Mouse (Mus musculus) heart, embryonic 12.5 days (tissue): ENCODE measurements around the gene Tenm3. TPM values are rescaled to one million over a fixed set of nuclear protein-coding genes. Genes with fewer than 3 reads are reported as not detected.

Experiments used
- ATAC-seq: fragments of 200-750 bp; cut with Nextera tagmentation; 2 replicates; pipeline ENCODE4 v1.8.0; 2017; ENCODE audit warnings: moderate TSS enrichment, moderate library complexity; ENCODE audit not compliant: insufficient number of reproducible peaks, low FRiP score
- H3K27ac ChIP-seq: fragments of 300-500 bp; sonication (generic); 2 replicates; pipeline ENCODE4 v1.5.1; 2016; ENCODE audit warnings: mild to moderate bottlenecking, moderate library complexity; ENCODE audit not compliant: poor library complexity, severe bottlenecking
- H3K27me3 ChIP-seq: fragments of 300-500 bp; sonication (generic); replicated peaks from 2 replicates; pipeline ENCODE4 v1.6.1; 2016; ENCODE audit warnings: mild to moderate bottlenecking, moderate library complexity
- H3K36me3 ChIP-seq: fragments of 300-500 bp; sonication (generic); 2 replicates; pipeline ENCODE4 v1.6.1; 2016; ENCODE audit warnings: mild to moderate bottlenecking, moderate library complexity
- H3K4me1 ChIP-seq: fragments of 300-500 bp; sonication (generic); replicated peaks from 2 replicates; pipeline ENCODE4 v1.6.1; 2016; ENCODE audit warnings: mild to moderate bottlenecking
- H3K4me2 ChIP-seq: fragments of 300-500 bp; sonication (generic); 2 replicates; pipeline ENCODE4 v1.6.1; 2016; ENCODE audit warnings: mild to moderate bottlenecking, moderate library complexity
- H3K4me3 ChIP-seq: fragments of 300-500 bp; sonication (generic); 2 replicates; pipeline ENCODE4 v1.5.1; 2016; ENCODE audit warnings: mild to moderate bottlenecking
- H3K9ac ChIP-seq: fragments of 300-500 bp; sonication (generic); 2 replicates; pipeline ENCODE4 v1.6.1; 2016; ENCODE audit warnings: mild to moderate bottlenecking, moderate library complexity
- H3K9me3 ChIP-seq: fragments of 300-500 bp; sonication (generic); replicated peaks from 2 replicates; pipeline ENCODE4 v1.6.1; 2016; ENCODE audit warnings: mild to moderate bottlenecking, moderate library complexity
- WGBS: fragments of 180-500 bp; shearing (Covaris S2); methylation state at CpG from one replicate; pipeline ENCODE4 v1.1.7; 2016; 5-methylcytosine and 5-hydroxymethylcytosine counted together
- polyA plus RNA-seq: library from polyadenylated mRNA; unstranded; fragments of >200 nt; fragmentation: Nextera tagmentation; extraction: Ambion mirVana; gene quantifications from 2 replicates; pipeline ENCODE4 v1.2.1, GENCODE M21; 2016

Tenm3 gene
- polyA plus RNA-seq, 1 experiment from 2014 or later, result 15.2 TPM

- H3K36me3 ChIP-seq, result no peaks in the 10 kb centered on the region
- peaks cover 7% of the 10 kb centered on the region for H3K4me1 ChIP-seq
- no peak for ATAC-seq
- H3K9ac ChIP-seq, result no peak overlapping the region
- no peaks in the 10 kb centered on the region for H3K27me3 ChIP-seq
- 80% methylated on average over 4 of the region's 4 CpGs for WGBS
- H3K4me3 ChIP-seq, result no peak overlapping the region
- no peaks in the 10 kb centered on the region for H3K9me3 ChIP-seq
- H3K27ac ChIP-seq, result no peak overlapping the region
- H3K4me2 ChIP-seq, result no peak overlapping the region
These were observed 99.8 kb downstream of the Tenm3 start for GRCm38 (mm10) chr8:48743912-48744311.

- no peak overlapping the region for H3K27ac ChIP-seq
- H3K27me3 ChIP-seq, result no peaks in the 10 kb centered on the region
- H3K9me3 ChIP-seq, result no peaks in the 10 kb centered on the region
- no peak overlapping the region for H3K4me3 ChIP-seq
- ATAC-seq, result no peak
- WGBS, result 92% methylated on average over 6 of the region's 6 CpGs
- H3K4me1 ChIP-seq, result no peaks in the 10 kb centered on the region
- no peaks in the 10 kb centered on the region for H3K36me3 ChIP-seq
- H3K9ac ChIP-seq, result no peak overlapping the region
- no peak overlapping the region for H3K4me2 ChIP-seq
These were observed 101.0 kb downstream of the Tenm3 start for GRCm38 (mm10) chr8:48742741-48743140.

GRCm38 (mm10) chr8:48740951-48741350, 102.8 kb downstream of the Tenm3 start:
- Histone ChIP-seq H3K36me3 (no peaks in the 10 kb centered on the region), H3K27ac (no peak overlapping the region), H3K4me3 (no peak overlapping the region), H3K9me3 (no peaks in the 10 kb centered on the region), H3K4me2 (no peak overlapping the region), H3K4me1 (no peaks in the 10 kb centered on the region), H3K9ac (no peak overlapping the region), H3K27me3 (no peaks in the 10 kb centered on the region)
- WGBS, result 69% methylated on average over 11 of the region's 11 CpGs
- ATAC-seq, result no peak

GRCm38 (mm10) chr8:48740147-48740881, 103.4 kb downstream of the Tenm3 start:
- Histone ChIP-seq H3K36me3 (no peaks in the 10 kb centered on the region), H3K4me1 (no peaks in the 10 kb centered on the region), H3K27me3 (no peaks in the 10 kb centered on the region), H3K27ac (no peak overlapping the region), H3K4me3 (no peak overlapping the region), H3K9ac (no peak overlapping the region), H3K9me3 (no peaks in the 10 kb centered on the region), H3K4me2 (peak overlapping the region; percentile 30)
- ATAC-seq, result no peak
- 63% methylated on average over 23 of the region's 23 CpGs for WGBS

GRCm38 (mm10) chr8:48733731-48734130, 110.0 kb downstream of the Tenm3 start:
- Histone ChIP-seq H3K4me3 (no peak overlapping the region), H3K4me2 (no peak overlapping the region), H3K27me3 (no peaks in the 10 kb centered on the region), H3K9me3 (no peaks in the 10 kb centered on the region), H3K27ac (no peak overlapping the region), H3K9ac (no peak overlapping the region), H3K4me1 (0 out of 2 replicates have a peak, but pooled peaks cover 2% of the 10 kb centered on the region), H3K36me3 (no peaks in the 10 kb centered on the region)
- no peak for ATAC-seq
- WGBS, result 72% methylated on average over 10 of the region's 10 CpGs

GRCm38 (mm10) chr8:48733057-48733456, 110.7 kb downstream of the Tenm3 start:
- H3K9ac ChIP-seq, result no peak overlapping the region
- no peak for ATAC-seq
- no peak overlapping the region for H3K4me3 ChIP-seq
- no peaks in the 10 kb centered on the region for H3K27me3 ChIP-seq
- no peak overlapping the region for H3K27ac ChIP-seq
- no peak overlapping the region for H3K4me2 ChIP-seq
- no peaks in the 10 kb centered on the region for H3K36me3 ChIP-seq
- no peaks in the 10 kb centered on the region for H3K9me3 ChIP-seq
- WGBS, result 77% methylated on average over 4 of the region's 4 CpGs
- H3K4me1 ChIP-seq, result 0 out of 2 replicates have a peak, but pooled peaks cover 2% of the 10 kb centered on the region

GRCm38 (mm10) chr8:48730701-48731100, 113.0 kb downstream of the Tenm3 start:
- H3K36me3 ChIP-seq, result no peaks in the 10 kb centered on the region
- H3K4me3 ChIP-seq, result no peak overlapping the region
- 60% methylated on average over 6 of the region's 6 CpGs for WGBS
- no peak overlapping the region for H3K9ac ChIP-seq
- H3K4me1 ChIP-seq, result 0 out of 2 replicates have a peak, but pooled peaks cover 2% of the 10 kb centered on the region
- H3K27ac ChIP-seq, result no peak overlapping the region
- no peak overlapping the region for H3K4me2 ChIP-seq
- no peaks in the 10 kb centered on the region for H3K9me3 ChIP-seq
- no peak for ATAC-seq
- no peaks in the 10 kb centered on the region for H3K27me3 ChIP-seq

- ATAC-seq, result no peak
- Histone ChIP-seq H3K4me2 (no peak overlapping the region), H3K4me1 (0 out of 2 replicates have a peak, but pooled peaks cover 2% of the 10 kb centered on the region), H3K9ac (no peak overlapping the region), H3K9me3 (no peaks in the 10 kb centered on the region), H3K4me3 (no peak overlapping the region), H3K27me3 (no peaks in the 10 kb centered on the region), H3K27ac (no peak overlapping the region), H3K36me3 (no peaks in the 10 kb centered on the region)
- 85% methylated on average over 21 of the region's 21 CpGs for WGBS
These were observed 114.7 kb downstream of the Tenm3 start for GRCm38 (mm10) chr8:48728833-48729690.

GRCm38 (mm10) chr8:48728006-48728405, 115.7 kb downstream of the Tenm3 start:
- Histone ChIP-seq H3K9ac (no peak overlapping the region), H3K36me3 (no peaks in the 10 kb centered on the region)
- ATAC-seq, result no peak

GRCm38 (mm10) chr8:48722744-48723143, 121.0 kb downstream of the Tenm3 start:
- Histone ChIP-seq H3K4me3 (no peak overlapping the region), H3K4me1 (no peaks in the 10 kb centered on the region), H3K27me3 (no peaks in the 10 kb centered on the region), H3K9me3 (no peaks in the 10 kb centered on the region), H3K36me3 (no peaks in the 10 kb centered on the region), H3K4me2 (no peak overlapping the region), H3K27ac (no peak overlapping the region), H3K9ac (no peak overlapping the region)
- no peak for ATAC-seq
- WGBS, result 70% methylated on average over 14 of the region's 14 CpGs

More at GRCm38 (mm10) chr8:48728006-48728405, 115.7 kb downstream of the Tenm3 start:
- Histone ChIP-seq H3K9me3 (no peaks in the 10 kb centered on the region), H3K4me1 (0 out of 2 replicates have a peak, but pooled peaks cover 2% of the 10 kb centered on the region), H3K27ac (no peak overlapping the region), H3K4me2 (no peak overlapping the region), H3K4me3 (no peak overlapping the region), H3K27me3 (no peaks in the 10 kb centered on the region)
- 92% methylated on average over 6 of the region's 6 CpGs for WGBS

GRCm38 (mm10) chr8:48722318-48722717, 121.4 kb downstream of the Tenm3 start:
- no peak overlapping the region for H3K27ac ChIP-seq
- H3K9ac ChIP-seq, result no peak overlapping the region
- no peak overlapping the region for H3K4me2 ChIP-seq
- H3K4me1 ChIP-seq, result no peaks in the 10 kb centered on the region
- no peaks in the 10 kb centered on the region for H3K9me3 ChIP-seq
- no peak overlapping the region for H3K4me3 ChIP-seq
- H3K27me3 ChIP-seq, result no peaks in the 10 kb centered on the region
- no peaks in the 10 kb centered on the region for H3K36me3 ChIP-seq
- ATAC-seq, result no peak
- WGBS, result 82% methylated on average over 7 of the region's 7 CpGs
